Mouse (Mus musculus) liver, embryonic 14.5 days (tissue): ENCODE results near the gene Elp5.

Experiments
- CTCF ChIP-seq: IDR thresholded peaks from 2 replicates; pipeline ENCODE4 v1.5.1; 2016; ENCODE audit warnings: antibody characterized with exemption, low read depth, control low read depth
- EP300 ChIP-seq: IDR thresholded peaks from 2 replicates; pipeline ENCODE4 v1.6.1; 2016; ENCODE audit warnings: antibody characterized with exemption, low read depth

DNA sequence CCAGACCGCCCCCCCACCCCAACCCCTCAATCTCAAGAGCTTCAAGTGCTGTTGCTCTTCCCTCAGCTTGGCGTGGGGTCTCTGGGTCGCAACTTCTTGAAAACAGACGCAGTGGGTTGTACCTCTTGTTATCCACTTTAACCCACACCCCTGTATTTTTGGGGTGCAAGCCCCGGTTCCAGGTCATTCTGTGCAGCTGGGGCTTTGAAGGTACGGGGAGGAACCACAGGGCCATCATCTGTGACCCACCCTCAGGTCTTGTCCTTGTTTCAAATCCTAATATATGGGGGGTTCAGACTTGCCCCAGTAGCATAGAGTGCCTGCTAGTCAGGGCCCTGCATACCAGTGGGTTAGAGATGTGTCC, 41.8 kb upstream of the Elp5 start:
- TF ChIP-seq EP300 (no peak), CTCF (no peak)
